Mouse (Mus musculus): ENCODE results near the gene Cyp2b10. TPM values are rescaled to one million over a fixed set of nuclear protein-coding genes. Genes with fewer than 3 reads are reported as not detected.

Gene Cyp2b10
- polyA plus RNA-seq, 1 experiment from 2014 or later, result 3.4 TPM

- no peak overlapping the region for H3K4me3 ChIP-seq (ENCODE audit: low read depth, low read length)
- ATAC-seq, result no peak
- DNase-seq, result peak; percentile 25
- TF ChIP-seq EP300 (IDR thresholded peaks at IDR 0.05; ENCODE audit: low read depth) (peak; percentile 47; the same call in 1 of the 2 replicates), CTCF (IDR thresholded peaks at IDR 0.05; ENCODE audit: low read depth) (no peak)
- H3K4me2 ChIP-seq (ENCODE audit: low read depth, low read length), result no peak overlapping the region
- WGBS (ENCODE audit: insufficient replicate concordance), result 51% methylated on average over 1 of the region's 1 CpGs
- H3K27me3 ChIP-seq (ENCODE audit: insufficient read depth, low read length), result no peaks in the 10 kb centered on the region
- H3K36me3 ChIP-seq (replicated peaks; ENCODE audit: insufficient read depth, low read length), result no peaks in the 10 kb centered on the region
- H3K4me1 ChIP-seq (ENCODE audit: insufficient read depth), result 0 out of 2 replicates have a peak, but pooled peaks cover 3% of the 10 kb centered on the region
- H3K27ac ChIP-seq (ENCODE audit: low read depth), result no peak overlapping the region
- no peak overlapping the region for H3K9ac ChIP-seq (replicated peaks)
- H3K9me3 ChIP-seq (ENCODE audit: low read length), result no peaks in the 10 kb centered on the region
Measured at GRCm38 (mm10) chr7:25945274-25945673, 47.9 kb downstream of the Cyp2b10 start.

Other genes with a start within 250 kb of the Cyp2b10 start
- 106 and 123 TPM in 2 replicates for gene Bckdha, start 238.6 kb upstream of the Cyp2b10 start, polyA plus RNA-seq (2015; fragmentation: Nextera tagmentation; extraction: Ambion mirVana)
- gene Exosc5, start 238.5 kb upstream of the Cyp2b10 start, polyA plus RNA-seq (2015; fragmentation: Nextera tagmentation; extraction: Ambion mirVana), result 44.5 and 49.2 TPM in 2 replicates
- 0.58 and 0.76 TPM in 2 replicates for gene Tmem91, start 222.5 kb upstream of the Cyp2b10 start, polyA plus RNA-seq (2015; fragmentation: Nextera tagmentation; extraction: Ambion mirVana)
- gene B9d2, start 216.8 kb upstream of the Cyp2b10 start, polyA plus RNA-seq (2015; fragmentation: Nextera tagmentation; extraction: Ambion mirVana), result 15.0 and 16.0 TPM in 2 replicates
- gene Tgfb1, start 210.6 kb upstream of the Cyp2b10 start, polyA plus RNA-seq (2015; fragmentation: Nextera tagmentation; extraction: Ambion mirVana), result 5.1 and 6.1 TPM in 2 replicates
- gene Ccdc97, start 178.5 kb upstream of the Cyp2b10 start, polyA plus RNA-seq (2015; fragmentation: Nextera tagmentation; extraction: Ambion mirVana), result 6.7 and 6.8 TPM in 2 replicates
- gene Hnrnpul1, start 142.9 kb upstream of the Cyp2b10 start, polyA plus RNA-seq (2015; fragmentation: Nextera tagmentation; extraction: Ambion mirVana), result 21.4 and 22.6 TPM in 2 replicates
- 26.6 and 27.4 TPM in 2 replicates for gene Axl, start 108.9 kb upstream of the Cyp2b10 start, polyA plus RNA-seq (2015; fragmentation: Nextera tagmentation; extraction: Ambion mirVana)
- 0.65 and 0.92 TPM in 2 replicates for gene Cyp2s1, start 80.7 kb upstream of the Cyp2b10 start, polyA plus RNA-seq (2015; fragmentation: Nextera tagmentation; extraction: Ambion mirVana)
- 1.7 TPM in 2 replicates for gene Cyp2b13, start 163.9 kb downstream of the Cyp2b10 start, polyA plus RNA-seq (2015; fragmentation: Nextera tagmentation; extraction: Ambion mirVana)

Measured in liver, postnatal 0 days (tissue).